Mouse (Mus musculus): ENCODE results near the gene Gm14214.

GRCm38 (mm10) chr2:154764828-154765497, 4.9 kb downstream of the Gm14214 start:
- TF ChIP-seq CTCF (IDR thresholded peaks at IDR 0.05; ENCODE audit: borderline replicate concordance, insufficient read depth, low read depth, low read length) (peak; percentile 21; the same call in 1 of the 2 replicates), POLR2A (IDR thresholded peaks at IDR 0.05; ENCODE audit: borderline replicate concordance, insufficient read depth, low read length) (no peak)
